Mouse (Mus musculus): ENCODE data around the gene Olfr807.

Olfr807 gene

GRCm38 (mm10) chr10:129757693-129758092 lies at the start of gene Olfr807:
Gene Olfr807, minus strand, starts transcription at chr10:129757793.
- no peak for DNase-seq (ENCODE audit: low spot score in 2 of 2)

- no peak for DNase-seq (ENCODE audit: low spot score in 2 of 2)
Observed at GRCm38 (mm10) chr10:129804296-129804695, 46.7 kb upstream of the Olfr807 start, which contains the start of gene Olfr811. Gene Olfr811, minus strand, starts transcription at chr10:129804396.

- no peak for DNase-seq (ENCODE audit: low spot score in 2 of 2)
Observed at GRCm38 (mm10) chr10:129794817-129795216, 37.2 kb upstream of the Olfr807 start, which contains the start of gene Olfr810. Gene Olfr810, minus strand, starts transcription at chr10:129794917.

- no peak for DNase-seq (ENCODE audit: low spot score in 2 of 2)
Observed at GRCm38 (mm10) chr10:129778123-129778522, 20.5 kb upstream of the Olfr807 start.

- DNase-seq (ENCODE audit: low spot score in 2 of 2) = no peak
Observed at GRCm38 (mm10) chr10:129774338-129774737, 16.7 kb upstream of the Olfr807 start, which contains the start of gene Olfr809. Gene Olfr809, plus strand, starts transcription at chr10:129774638.

GRCm38 (mm10) chr10:129765182-129765581 lies 7.6 kb upstream of the Olfr807 start, which contains the start of gene Olfr808:
Gene Olfr808, plus strand, starts transcription at chr10:129765482.
- DNase-seq (ENCODE audit: low spot score in 2 of 2) = no peak

GRCm38 (mm10) chr10:129741821-129742220 lies 15.8 kb downstream of the Olfr807 start, which contains the start of gene Olfr806:
Gene Olfr806, minus strand, starts transcription at chr10:129741921.
- no peak for DNase-seq (ENCODE audit: low spot score in 2 of 2)

- DNase-seq (ENCODE audit: low spot score in 2 of 2) = no peak
Observed at GRCm38 (mm10) chr10:129729275-129729674, 28.3 kb downstream of the Olfr807 start, which contains the start of gene Olfr805. Gene Olfr805, minus strand, starts transcription at chr10:129729375.

Measured in urinary bladder, postnatal 36 days (tissue).